Mouse (Mus musculus) heart, postnatal 0 days (tissue): ENCODE measurements around the gene Hpgd.

ENCODE experiments used
- CTCF ChIP-seq: IDR thresholded peaks from 2 replicates; pipeline ENCODE4 v1.5.1; 2016; ENCODE audit warnings: antibody characterized with exemption, control low read depth, low read depth
- EP300 ChIP-seq: IDR thresholded peaks from 2 replicates; pipeline ENCODE4 v1.6.1; 2016; ENCODE audit warnings: antibody characterized with exemption, low read depth

DNA sequence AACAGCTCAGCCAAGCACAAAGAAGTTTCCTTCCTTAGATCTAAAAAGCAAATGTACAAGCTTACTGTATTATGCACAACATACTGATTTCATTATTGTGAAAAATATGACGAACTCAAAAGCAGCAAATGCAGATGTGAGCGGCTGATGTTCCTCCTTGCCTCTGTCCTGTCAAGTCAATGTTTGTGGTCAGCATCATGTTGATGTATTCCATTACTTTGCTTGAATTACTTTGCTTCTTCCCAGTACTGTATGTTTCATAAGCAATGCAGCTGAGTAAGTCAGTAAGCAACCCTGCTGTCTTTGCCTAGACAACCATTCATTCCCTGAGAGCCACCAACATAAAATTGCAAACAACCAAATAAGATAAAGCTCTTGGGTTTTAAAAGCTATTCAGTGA, 7.7 kb upstream of the Hpgd start:
- TF ChIP-seq CTCF (no peak), EP300 (no peak)
